Mouse (Mus musculus): ENCODE measurements around the gene Paxip1. TPM values are rescaled to one million over a fixed set of nuclear protein-coding genes. Genes with fewer than 3 reads are reported as not detected.

Paxip1 gene
- polyA plus RNA-seq, 1 experiment from 2014 or later, result 46.2 TPM

- H3K4me3 ChIP-seq, result no peak overlapping the region
- H3K4me2 ChIP-seq (replicated peaks), result no peak overlapping the region
- no peaks in the 10 kb centered on the region for H3K36me3 ChIP-seq
- 79% methylated on average over 2 of the region's 2 CpGs for WGBS
- no peak overlapping the region for H3K9ac ChIP-seq
- no peaks in the 10 kb centered on the region for H3K27me3 ChIP-seq (replicated peaks)
- H3K4me1 ChIP-seq, result peaks cover 4% of the 10 kb centered on the region; the same call in 1 of the 2 replicates
- ATAC-seq (ENCODE audit: low FRiP score, low read depth), result no peak
- no peak overlapping the region for H3K27ac ChIP-seq
- no peaks in the 10 kb centered on the region for H3K9me3 ChIP-seq
Measured at GRCm38 (mm10) chr5:27719311-27719710, 72.2 kb downstream of the Paxip1 start.

DNA sequence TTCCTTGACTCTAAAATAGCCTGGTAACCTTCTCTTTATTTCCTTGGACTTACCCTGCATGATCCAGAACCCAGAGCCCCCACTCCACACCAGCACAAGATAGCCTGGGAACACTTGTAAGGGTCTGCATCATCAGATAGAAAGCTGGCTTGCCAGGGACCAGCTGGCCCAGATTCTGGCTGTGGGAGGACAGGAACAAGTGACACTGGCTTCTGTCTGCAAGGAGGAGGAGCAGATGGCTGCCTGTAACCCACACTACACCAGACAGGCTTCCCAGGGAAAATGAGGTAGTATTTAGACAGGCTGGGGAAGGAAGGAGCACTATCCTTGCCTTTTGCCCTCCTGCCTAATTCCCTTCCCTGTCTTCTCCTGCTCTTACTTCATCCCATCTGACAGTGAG lies 74.2 kb downstream of the Paxip1 start:
- no peaks in the 10 kb centered on the region for H3K36me3 ChIP-seq
- ATAC-seq (ENCODE audit: low FRiP score, low read depth), result no peak
- no peak overlapping the region for H3K9ac ChIP-seq
- no peak overlapping the region for H3K27ac ChIP-seq
- H3K4me2 ChIP-seq (replicated peaks), result no peak overlapping the region
- H3K4me3 ChIP-seq, result no peak overlapping the region
- H3K27me3 ChIP-seq (replicated peaks), result no peaks in the 10 kb centered on the region
- H3K9me3 ChIP-seq, result no peaks in the 10 kb centered on the region
- peaks cover 9% of the 10 kb centered on the region; the same call in 1 of the 2 replicates for H3K4me1 ChIP-seq

DNA sequence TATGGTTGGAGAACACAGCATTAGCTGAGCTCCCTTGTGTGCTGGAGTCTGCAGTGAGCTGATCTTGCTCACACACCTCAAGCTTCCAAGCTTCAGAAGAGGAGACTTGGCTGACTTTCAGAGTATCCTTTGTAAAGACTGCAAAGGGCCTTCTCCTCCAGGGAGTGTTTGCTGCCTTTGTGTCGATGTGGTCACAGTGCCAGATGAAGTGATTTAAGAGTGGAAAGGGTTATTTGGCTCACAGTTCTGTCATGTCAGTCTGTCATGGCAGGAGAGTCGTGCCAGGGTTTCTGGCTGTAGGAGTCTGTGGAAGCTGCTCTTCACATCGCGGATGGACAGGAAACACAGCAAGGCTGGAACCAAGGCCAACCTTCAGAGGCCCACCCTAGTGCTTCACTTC lies 75.5 kb downstream of the Paxip1 start:
- H3K9me3 ChIP-seq, result no peaks in the 10 kb centered on the region
- no peak overlapping the region for H3K4me3 ChIP-seq
- no peaks in the 10 kb centered on the region for H3K27me3 ChIP-seq (replicated peaks)
- no peak for ATAC-seq (ENCODE audit: low FRiP score, low read depth)
- H3K4me1 ChIP-seq, result peaks cover 9% of the 10 kb centered on the region; the same call in 1 of the 2 replicates
- H3K27ac ChIP-seq, result no peak overlapping the region
- no peak overlapping the region for H3K9ac ChIP-seq
- H3K36me3 ChIP-seq, result no peaks in the 10 kb centered on the region
- no peak overlapping the region for H3K4me2 ChIP-seq (replicated peaks)
- 79% methylated on average over 4 of the region's 4 CpGs for WGBS

DNA sequence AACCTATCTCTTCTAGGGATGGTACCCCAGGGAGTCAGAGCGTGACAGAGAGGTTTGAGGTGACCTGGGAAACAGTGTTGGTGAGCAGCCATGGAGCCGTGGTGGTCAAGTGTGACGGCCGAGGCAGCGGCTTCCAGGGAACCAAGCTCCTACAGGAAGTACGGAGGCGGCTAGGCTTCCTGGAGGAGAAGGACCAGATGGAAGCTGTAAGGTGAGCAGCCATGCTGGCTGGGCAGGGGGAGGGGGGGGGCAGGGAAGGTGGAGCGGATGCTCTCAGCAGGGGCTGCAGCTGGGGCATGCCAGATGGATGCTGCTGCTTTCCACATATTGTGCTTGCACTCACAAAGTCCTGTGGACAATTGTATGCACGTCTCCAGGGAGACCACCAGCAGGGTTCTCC lies 77.1 kb downstream of the Paxip1 start:
- no peak overlapping the region for H3K4me2 ChIP-seq (replicated peaks)
- no peak for ATAC-seq (ENCODE audit: low FRiP score, low read depth)
- H3K27me3 ChIP-seq (replicated peaks), result no peaks in the 10 kb centered on the region
- H3K4me3 ChIP-seq, result no peak overlapping the region
- H3K36me3 ChIP-seq, result no peaks in the 10 kb centered on the region
- H3K9ac ChIP-seq, result no peak overlapping the region
- H3K27ac ChIP-seq, result no peak overlapping the region
- 68% methylated on average over 9 of the region's 9 CpGs for WGBS
- no peaks in the 10 kb centered on the region for H3K9me3 ChIP-seq
- peaks cover 9% of the 10 kb centered on the region; the same call in 1 of the 2 replicates for H3K4me1 ChIP-seq

GRCm38 (mm10) chr5:27711461-27712192 lies 79.9 kb downstream of the Paxip1 start:
- Histone ChIP-seq H3K9me3 (no peaks in the 10 kb centered on the region), H3K27me3 (replicated peaks) (no peaks in the 10 kb centered on the region), H3K27ac (no peak overlapping the region), H3K4me2 (replicated peaks) (no peak overlapping the region), H3K36me3 (no peaks in the 10 kb centered on the region), H3K9ac (no peak overlapping the region), H3K4me1 (peaks cover 9% of the 10 kb centered on the region; the same call in 1 of the 2 replicates), H3K4me3 (no peak overlapping the region)
- ATAC-seq (ENCODE audit: low FRiP score, low read depth), result no peak
- 55% methylated on average over 8 of the region's 8 CpGs for WGBS

GRCm38 (mm10) chr5:27708209-27708608 lies 83.3 kb downstream of the Paxip1 start:
- H3K4me1 ChIP-seq, result no peaks in the 10 kb centered on the region
- H3K27ac ChIP-seq, result no peak overlapping the region
- no peak overlapping the region for H3K4me2 ChIP-seq (replicated peaks)

GRCm38 (mm10) chr5:27707283-27707682 lies 84.2 kb downstream of the Paxip1 start:
- Histone ChIP-seq H3K4me3 (no peak overlapping the region), H3K9me3 (no peaks in the 10 kb centered on the region), H3K9ac (no peak overlapping the region), H3K27me3 (replicated peaks) (no peaks in the 10 kb centered on the region), H3K4me1 (no peaks in the 10 kb centered on the region), H3K27ac (no peak overlapping the region), H3K36me3 (no peaks in the 10 kb centered on the region), H3K4me2 (replicated peaks) (no peak overlapping the region)
- ATAC-seq (ENCODE audit: low FRiP score, low read depth), result no peak

More at GRCm38 (mm10) chr5:27708209-27708608, 83.3 kb downstream of the Paxip1 start:
- Histone ChIP-seq H3K4me3 (no peak overlapping the region), H3K9me3 (no peaks in the 10 kb centered on the region), H3K9ac (no peak overlapping the region), H3K27me3 (replicated peaks) (no peaks in the 10 kb centered on the region), H3K36me3 (no peaks in the 10 kb centered on the region)
- 52% methylated on average over 6 of the region's 6 CpGs for WGBS
- ATAC-seq (ENCODE audit: low FRiP score, low read depth), result no peak

DNA sequence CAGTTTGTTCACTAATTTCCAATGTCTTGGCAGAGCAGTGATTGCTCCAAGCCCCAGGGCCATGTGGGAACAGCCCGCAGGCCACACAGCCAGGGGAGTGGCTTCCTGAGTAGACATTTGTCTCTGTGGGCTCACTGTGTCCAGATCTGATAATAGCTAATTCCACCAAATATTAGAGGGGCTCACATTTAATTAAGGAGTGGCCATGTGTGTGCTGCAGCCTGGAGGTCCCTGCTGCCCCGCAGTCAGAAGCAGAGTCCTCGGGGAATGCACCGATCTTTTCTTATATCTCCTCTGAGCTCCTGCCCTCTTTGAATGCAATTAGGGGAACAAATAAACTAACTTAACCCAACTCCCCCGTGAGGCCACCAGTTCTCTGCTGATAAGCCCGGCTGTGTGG lies 84.9 kb downstream of the Paxip1 start:
- ATAC-seq (ENCODE audit: low FRiP score, low read depth), result no peak
- no peaks in the 10 kb centered on the region for H3K4me1 ChIP-seq
- no peak overlapping the region for H3K4me2 ChIP-seq (replicated peaks)
- H3K4me3 ChIP-seq, result no peak overlapping the region
- WGBS, result 70% methylated on average over 6 of the region's 6 CpGs
- H3K9ac ChIP-seq, result no peak overlapping the region
- H3K36me3 ChIP-seq, result no peaks in the 10 kb centered on the region
- H3K27me3 ChIP-seq (replicated peaks), result no peaks in the 10 kb centered on the region
- no peaks in the 10 kb centered on the region for H3K9me3 ChIP-seq
- no peak overlapping the region for H3K27ac ChIP-seq

DNA sequence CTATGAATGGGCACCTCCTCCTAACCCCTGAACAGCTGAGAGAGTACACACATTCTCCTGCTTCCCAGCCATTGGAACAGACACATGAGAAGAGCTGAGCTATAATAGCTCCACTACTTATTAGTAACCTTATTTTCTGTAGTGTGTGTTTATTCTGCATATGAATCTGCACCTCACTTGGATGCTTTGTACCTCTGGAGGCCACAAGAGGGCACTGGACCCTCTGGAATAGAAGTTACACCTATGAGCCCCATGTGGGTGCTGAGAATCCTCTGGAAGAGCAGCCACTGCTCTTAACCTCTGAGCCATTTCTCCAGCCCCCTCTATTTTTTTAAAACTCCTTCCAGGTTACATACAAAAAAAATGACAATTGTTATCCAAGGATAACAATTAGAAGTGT lies 86.5 kb downstream of the Paxip1 start:
- Histone ChIP-seq H3K27me3 (replicated peaks) (no peaks in the 10 kb centered on the region), H3K4me3 (no peak overlapping the region), H3K9me3 (no peaks in the 10 kb centered on the region), H3K27ac (no peak overlapping the region), H3K9ac (no peak overlapping the region), H3K4me2 (replicated peaks) (no peak overlapping the region), H3K36me3 (no peaks in the 10 kb centered on the region), H3K4me1 (no peaks in the 10 kb centered on the region)
- ATAC-seq (ENCODE audit: low FRiP score, low read depth), result no peak

- no peak for ATAC-seq (ENCODE audit: low FRiP score, low read depth)
- Histone ChIP-seq H3K9me3 (no peaks in the 10 kb centered on the region), H3K27ac (no peak overlapping the region), H3K4me3 (no peak overlapping the region), H3K27me3 (replicated peaks) (no peaks in the 10 kb centered on the region), H3K4me1 (no peaks in the 10 kb centered on the region), H3K36me3 (no peaks in the 10 kb centered on the region), H3K4me2 (replicated peaks) (no peak overlapping the region), H3K9ac (no peak overlapping the region)
- WGBS, result 83% methylated on average over 6 of the region's 6 CpGs
Measured at GRCm38 (mm10) chr5:27702482-27702881, 89.0 kb downstream of the Paxip1 start.

Other genes with a start within 250 kb of the Paxip1 start
- gene Htr5a, start 50.5 kb upstream of the Paxip1 start, polyA plus RNA-seq (2016; fragmentation: Nextera tagmentation; extraction: Ambion mirVana), result 0.20 and 0.26 TPM in 2 replicates

Measured in neural tube, embryonic 12.5 days (tissue).